ENCODE assay signal across 8 mouse cellular contexts in the genomic region with DNA sequence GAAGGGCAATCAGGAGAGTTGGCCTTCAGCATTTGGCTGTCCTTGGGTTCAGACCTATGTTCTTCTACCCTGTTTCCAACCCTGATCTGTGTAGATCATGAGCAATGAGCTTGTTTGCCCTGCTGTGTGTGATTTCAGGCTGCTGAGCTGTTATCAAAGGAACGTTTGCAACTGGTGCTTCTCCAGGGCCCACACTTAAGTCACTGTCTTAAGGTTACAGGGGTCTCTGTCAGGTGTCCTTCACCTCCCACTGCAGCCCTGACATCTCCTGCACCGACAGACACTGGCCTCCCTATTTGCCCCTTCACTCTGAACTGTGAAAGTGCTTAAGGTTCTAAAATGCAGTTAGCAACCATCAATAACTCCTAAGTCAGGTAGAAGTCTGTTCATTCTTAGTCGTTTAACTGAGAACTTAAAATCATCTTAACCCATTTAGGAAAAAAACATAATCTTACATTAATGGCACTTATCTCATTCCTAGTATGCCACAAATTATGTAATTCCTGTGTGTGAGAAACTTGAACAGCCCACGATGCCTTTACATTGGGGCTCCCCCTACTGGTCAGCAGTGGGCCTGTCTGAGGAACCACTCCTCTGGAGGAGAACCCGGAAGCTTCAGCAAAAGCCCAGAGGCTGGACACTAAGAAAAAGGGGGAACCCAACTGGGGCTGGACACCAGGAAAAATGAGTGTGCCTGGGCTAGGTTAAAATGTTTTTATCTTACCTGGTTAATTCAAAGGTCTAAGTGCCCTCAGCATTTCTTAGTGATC.
DNase-seq lines count a peak whose midpoint lies in the region; ATAC-seq and TF ChIP-seq lines count a peak whose summit lies in the region.

No protein-coding gene starts in this region.

- H3K27ac ChIP-seq in hindbrain, embryonic 11.5 days (ENCODE audit: low read depth, low read length): no peak overlapping the region
- no peak overlapping the region for H3K27ac ChIP-seq in hindbrain, embryonic 13.5 days
- H3K27ac ChIP-seq in forebrain, postnatal 0 days (ENCODE audit: low read depth, low read length): no peak overlapping the region
- no peak overlapping the region for H3K27ac ChIP-seq in hindbrain, embryonic 16.5 days (ENCODE audit: low read depth, low read length)
- no peak overlapping the region for H3K27ac ChIP-seq in midbrain, embryonic 13.5 days

- H3K9me3 ChIP-seq in hindbrain, embryonic 11.5 days (ENCODE audit: control insufficient read depth, low read length): no peaks in the 10 kb centered on the region
- H3K9me3 ChIP-seq in hindbrain, embryonic 13.5 days: no peaks in the 10 kb centered on the region
- H3K9me3 ChIP-seq in forebrain, postnatal 0 days (ENCODE audit: low read length): no peaks in the 10 kb centered on the region
- H3K9me3 ChIP-seq in hindbrain, embryonic 16.5 days (ENCODE audit: control insufficient read depth, low read length): no peaks in the 10 kb centered on the region
- no peaks in the 10 kb centered on the region for H3K9me3 ChIP-seq in midbrain, embryonic 13.5 days

- peak; percentile 85 for DNase-seq in hindbrain, embryonic 11.5 days (ENCODE audit: low spot score)
- DNase-seq in forebrain, postnatal 0 days: peak; percentile 86
- DNase-seq in left cerebral cortex, adult 9 months (ENCODE audit: low spot score in 2 of 2): peak; percentile 20 to 82
- peak; percentile 62 to 86 for DNase-seq in spleen, postnatal 4 days (ENCODE audit: low spot score in 2 of 2)

- no peak overlapping the region for H3K9ac ChIP-seq in hindbrain, embryonic 11.5 days (ENCODE audit: low read depth, low read length)
- no peak overlapping the region for H3K9ac ChIP-seq in hindbrain, embryonic 13.5 days
- H3K9ac ChIP-seq in forebrain, postnatal 0 days: no peak overlapping the region
- no peak overlapping the region for H3K9ac ChIP-seq in hindbrain, embryonic 16.5 days (ENCODE audit: low read depth, low read length)
- no peak overlapping the region for H3K9ac ChIP-seq in midbrain, embryonic 13.5 days (replicated peaks)

- peak; percentile 90 for TF ChIP-seq CTCF in forebrain, postnatal 0 days (IDR thresholded peaks at IDR 0.05; ENCODE audit: low read depth)

- H3K27me3 ChIP-seq in hindbrain, embryonic 11.5 days (ENCODE audit: control insufficient read depth, insufficient read depth, low read length): no peaks in the 10 kb centered on the region; the same call in 1 of the 2 replicates
- peaks cover 18% of the 10 kb centered on the region for H3K27me3 ChIP-seq in hindbrain, embryonic 13.5 days
- H3K27me3 ChIP-seq in forebrain, postnatal 0 days (ENCODE audit: insufficient read depth, low read length): peaks cover 11% of the 10 kb centered on the region
- H3K27me3 ChIP-seq in hindbrain, embryonic 16.5 days (replicated peaks; ENCODE audit: control insufficient read depth, insufficient read depth, low read length): 0 out of 2 replicates have a peak, but pooled peaks cover 2% of the 10 kb centered on the region
- H3K27me3 ChIP-seq in midbrain, embryonic 13.5 days: no peaks in the 10 kb centered on the region

- no peak overlapping the region for H3K4me3 ChIP-seq in hindbrain, embryonic 11.5 days (ENCODE audit: low read depth, low read length)
- H3K4me3 ChIP-seq in hindbrain, embryonic 13.5 days: no peak overlapping the region
- no peak overlapping the region for H3K4me3 ChIP-seq in forebrain, postnatal 0 days (ENCODE audit: low read depth, low read length)
- H3K4me3 ChIP-seq in hindbrain, embryonic 16.5 days (ENCODE audit: low read length): no peak overlapping the region
- H3K4me3 ChIP-seq in midbrain, embryonic 13.5 days (replicated peaks): no peak overlapping the region

- no peaks in the 10 kb centered on the region for H3K36me3 ChIP-seq in hindbrain, embryonic 11.5 days (ENCODE audit: control insufficient read depth, insufficient read depth, low read length)
- H3K36me3 ChIP-seq in hindbrain, embryonic 13.5 days: no peaks in the 10 kb centered on the region
- H3K36me3 ChIP-seq in forebrain, postnatal 0 days (ENCODE audit: insufficient read depth): no peaks in the 10 kb centered on the region
- H3K36me3 ChIP-seq in hindbrain, embryonic 16.5 days (ENCODE audit: control insufficient read depth, insufficient read depth, low read length): no peaks in the 10 kb centered on the region
- H3K36me3 ChIP-seq in midbrain, embryonic 13.5 days: no peaks in the 10 kb centered on the region

- peaks cover 2% of the 10 kb centered on the region; the same call in 1 of the 2 replicates for H3K4me1 ChIP-seq in hindbrain, embryonic 11.5 days (replicated peaks; ENCODE audit: control insufficient read depth, insufficient read depth, low read length)
- peaks cover 8% of the 10 kb centered on the region for H3K4me1 ChIP-seq in hindbrain, embryonic 13.5 days (replicated peaks)
- no peaks in the 10 kb centered on the region for H3K4me1 ChIP-seq in forebrain, postnatal 0 days (ENCODE audit: insufficient read depth)
- no peaks in the 10 kb centered on the region; the same call in 1 of the 2 replicates for H3K4me1 ChIP-seq in hindbrain, embryonic 16.5 days (ENCODE audit: control insufficient read depth, insufficient read depth, low read depth, low read length)
- 0 out of 2 replicates have a peak, but pooled peaks cover 5% of the 10 kb centered on the region for H3K4me1 ChIP-seq in midbrain, embryonic 13.5 days (replicated peaks)

- no peak for ATAC-seq in hindbrain, embryonic 11.5 days (ENCODE audit: low FRiP score)
- no peak for ATAC-seq in hindbrain, embryonic 13.5 days (ENCODE audit: low FRiP score)
- ATAC-seq in cerebellum, adult (ENCODE audit: insufficient number of reproducible peaks, low FRiP score, low TSS enrichment): peak; percentile 56
- ATAC-seq in forebrain, postnatal 0 days: 0 out of 2 replicates have a peak, but pooled peaks have one; percentile 38
- peak; percentile 48; the same call in 1 of the 2 replicates for ATAC-seq in hindbrain, embryonic 16.5 days
- 0 out of 2 replicates have a peak, but pooled peaks have one; percentile 53 for ATAC-seq in midbrain, embryonic 13.5 days

- WGBS in hindbrain, embryonic 11.5 days: 23% methylated on average over 5 of the region's 5 CpGs
- 22% methylated on average over 5 of the region's 5 CpGs for WGBS in hindbrain, embryonic 13.5 days
- WGBS in forebrain, postnatal 0 days: 26% methylated on average over 5 of the region's 5 CpGs
- WGBS in hindbrain, embryonic 16.5 days: 21% methylated on average over 5 of the region's 5 CpGs
- 20% methylated on average over 5 of the region's 5 CpGs for WGBS in midbrain, embryonic 13.5 days

- no peak overlapping the region for H3K4me2 ChIP-seq in hindbrain, embryonic 11.5 days (replicated peaks; ENCODE audit: low read depth, low read length)
- H3K4me2 ChIP-seq in hindbrain, embryonic 13.5 days: no peak overlapping the region
- no peak overlapping the region for H3K4me2 ChIP-seq in forebrain, postnatal 0 days (ENCODE audit: low read depth)
- no peak overlapping the region for H3K4me2 ChIP-seq in hindbrain, embryonic 16.5 days (ENCODE audit: low read length)
- no peak overlapping the region for H3K4me2 ChIP-seq in midbrain, embryonic 13.5 days (replicated peaks)

Comparison
In these comparisons a context has a peak if more than half of its experiments do, and no peak if none do; other contexts are left out.
1. ATAC-seq: peak in cerebellum, adult (single experiment), forebrain, postnatal 0 days (single experiment), hindbrain, embryonic 16.5 days (single experiment) and midbrain, embryonic 13.5 days (single experiment); none in hindbrain, embryonic 11.5 days (single experiment) and hindbrain, embryonic 13.5 days (single experiment).
2. Peak in every context shown above with its lines, with median percentiles within 50 percentile points of each other: DNase-seq.